Mouse (Mus musculus): ENCODE measurements around the gene Gtsf1. TPM values are rescaled to one million over a fixed set of nuclear protein-coding genes. Genes with fewer than 3 reads are reported as not detected.
A peak's percentile ranks its signal among the peaks of the same experiment; 100 is the strongest.

Gtsf1 gene
- not detected in 2 replicates for polyA plus RNA-seq (2014; fragmentation: Nextera tagmentation; extraction: Ambion mirVana)

DNA sequence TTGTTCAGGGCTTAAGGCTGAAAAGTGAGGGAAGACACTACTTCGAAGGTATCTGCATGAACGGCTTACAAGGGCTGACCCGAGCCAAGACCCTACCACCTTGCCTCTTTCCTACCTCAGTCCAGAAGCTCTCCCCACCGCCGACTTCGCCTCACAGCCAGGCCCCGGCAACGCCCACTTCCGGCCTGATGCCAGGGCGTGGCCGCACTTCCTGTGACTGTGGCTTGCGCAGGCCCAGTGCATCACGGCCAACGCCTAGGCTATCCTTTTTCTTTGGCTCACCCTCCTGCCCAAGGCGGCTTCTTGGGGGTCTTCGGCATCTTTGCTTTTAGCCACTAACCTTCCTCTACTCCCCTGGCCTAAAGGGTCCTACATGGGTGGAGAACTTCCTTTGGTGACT lies at the start of gene Gtsf1:
Gene Gtsf1 (minus strand): TSS at position 230 of the 400 bp plus-strand sequence.
- no peak for DNase-seq (ENCODE audit: low spot score)
- Histone ChIP-seq H3K4me3 (ENCODE audit: low read depth, low read length) (no peak within 1 kb of the TSS), H3K36me3 (ENCODE audit: control insufficient read depth, insufficient read depth, low read length) (no peaks in the 10 kb centered on the region), H3K27ac (ENCODE audit: low read depth) (no peak within 1 kb of the TSS), H3K4me1 (replicated peaks; ENCODE audit: control insufficient read depth, insufficient read depth, low read length) (no peaks in the 10 kb centered on the region), H3K4me2 (ENCODE audit: low read length) (no peak within 1 kb of the TSS), H3K9ac (ENCODE audit: low read length) (no peak within 1 kb of the TSS), H3K9me3 (ENCODE audit: control insufficient read depth, low read length) (no peaks in the 10 kb centered on the region), H3K27me3 (replicated peaks; ENCODE audit: control insufficient read depth, insufficient read depth, low read length) (no peaks in the 10 kb centered on the region)
- ATAC-seq (replicated peaks; ENCODE audit: low FRiP score, low TSS enrichment, low read depth), result no peak
- WGBS, result 91% methylated on average over 16 of the region's 16 CpGs

- ATAC-seq (replicated peaks; ENCODE audit: low FRiP score, low TSS enrichment, low read depth) (peak; percentile 82), DNase-seq (ENCODE audit: low spot score) (no peak)
- H3K9me3 ChIP-seq (ENCODE audit: control insufficient read depth, low read length), result no peaks in the 10 kb centered on the region
- no peaks in the 10 kb centered on the region for H3K36me3 ChIP-seq (ENCODE audit: control insufficient read depth, insufficient read depth, low read length)
- H3K27ac ChIP-seq (ENCODE audit: low read depth), result no peak overlapping the region
- 67% methylated on average over 1 of the region's 1 CpGs for WGBS
- H3K4me1 ChIP-seq (replicated peaks; ENCODE audit: control insufficient read depth, insufficient read depth, low read length), result no peaks in the 10 kb centered on the region
- H3K9ac ChIP-seq (ENCODE audit: low read length), result no peak overlapping the region
- no peak overlapping the region for H3K4me3 ChIP-seq (ENCODE audit: low read depth, low read length)
- no peaks in the 10 kb centered on the region for H3K27me3 ChIP-seq (replicated peaks; ENCODE audit: control insufficient read depth, insufficient read depth, low read length)
- no peak overlapping the region for H3K4me2 ChIP-seq (ENCODE audit: low read length)
These were observed 48.9 kb upstream of the Gtsf1 start for GRCm38 (mm10) chr15:103479080-103479606.

DNA sequence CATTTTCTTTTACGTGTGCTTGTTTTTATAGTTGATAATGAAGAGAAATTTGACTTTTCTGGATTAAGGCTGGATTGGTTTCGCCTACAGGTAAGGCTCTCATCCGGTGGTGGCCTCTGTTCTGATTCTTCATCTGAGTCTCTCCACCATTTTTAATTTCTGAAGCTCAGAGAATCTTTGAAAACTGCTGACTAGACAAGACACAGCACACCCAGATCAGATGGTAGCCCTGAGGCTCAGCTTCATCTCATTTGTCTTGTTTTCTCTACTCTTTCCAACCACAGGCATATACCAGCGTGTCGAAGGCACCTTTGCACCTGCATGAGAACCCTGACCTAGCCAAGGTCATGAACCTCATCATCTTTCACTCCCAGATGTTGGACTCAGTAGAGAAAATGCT lies 43.5 kb upstream of the Gtsf1 start:
- ATAC-seq (replicated peaks; ENCODE audit: low FRiP score, low TSS enrichment, low read depth) (no peak), DNase-seq (ENCODE audit: low spot score) (no peak)
- Histone ChIP-seq H3K4me3 (ENCODE audit: low read depth, low read length) (no peak overlapping the region), H3K4me2 (ENCODE audit: low read length) (no peak overlapping the region), H3K36me3 (ENCODE audit: control insufficient read depth, insufficient read depth, low read length) (no peaks in the 10 kb centered on the region), H3K27me3 (replicated peaks; ENCODE audit: control insufficient read depth, insufficient read depth, low read length) (no peaks in the 10 kb centered on the region), H3K4me1 (replicated peaks; ENCODE audit: control insufficient read depth, insufficient read depth, low read length) (peaks cover 4% of the 10 kb centered on the region; the same call in 1 of the 2 replicates), H3K27ac (ENCODE audit: low read depth) (no peak overlapping the region), H3K9me3 (ENCODE audit: control insufficient read depth, low read length) (no peaks in the 10 kb centered on the region), H3K9ac (ENCODE audit: low read length) (no peak overlapping the region)
- 84% methylated on average over 5 of the region's 5 CpGs for WGBS

DNA sequence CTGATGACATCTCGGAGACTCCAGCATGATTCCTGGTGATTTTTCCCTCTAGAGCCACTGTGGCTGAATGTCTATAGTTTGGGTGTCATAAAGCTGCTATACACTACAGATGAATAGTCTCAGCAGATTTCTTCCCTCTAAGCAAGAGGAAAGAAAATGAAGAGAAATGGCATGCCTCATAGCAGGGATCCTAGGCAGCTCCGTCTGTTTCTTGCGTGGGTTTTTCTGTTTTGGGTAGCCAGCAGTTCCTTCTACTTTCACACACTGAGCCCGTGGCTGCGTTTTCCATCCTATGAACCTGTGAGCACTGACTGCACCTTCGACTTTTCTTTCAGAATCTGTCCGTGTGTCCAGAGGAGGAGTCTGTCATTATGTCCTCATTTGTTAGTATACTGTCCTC lies 42.9 kb upstream of the Gtsf1 start:
- DNase-seq (ENCODE audit: low spot score) (no peak), ATAC-seq (replicated peaks; ENCODE audit: low FRiP score, low TSS enrichment, low read depth) (no peak)
- Histone ChIP-seq H3K4me2 (ENCODE audit: low read length) (no peak overlapping the region), H3K4me1 (replicated peaks; ENCODE audit: control insufficient read depth, insufficient read depth, low read length) (peaks cover 4% of the 10 kb centered on the region; the same call in 1 of the 2 replicates), H3K9ac (ENCODE audit: low read length) (no peak overlapping the region), H3K27ac (ENCODE audit: low read depth) (no peak overlapping the region), H3K4me3 (ENCODE audit: low read depth, low read length) (no peak overlapping the region), H3K27me3 (replicated peaks; ENCODE audit: control insufficient read depth, insufficient read depth, low read length) (no peaks in the 10 kb centered on the region), H3K9me3 (ENCODE audit: control insufficient read depth, low read length) (no peaks in the 10 kb centered on the region), H3K36me3 (ENCODE audit: control insufficient read depth, insufficient read depth, low read length) (no peaks in the 10 kb centered on the region)
- WGBS, result 86% methylated on average over 7 of the region's 7 CpGs

DNA sequence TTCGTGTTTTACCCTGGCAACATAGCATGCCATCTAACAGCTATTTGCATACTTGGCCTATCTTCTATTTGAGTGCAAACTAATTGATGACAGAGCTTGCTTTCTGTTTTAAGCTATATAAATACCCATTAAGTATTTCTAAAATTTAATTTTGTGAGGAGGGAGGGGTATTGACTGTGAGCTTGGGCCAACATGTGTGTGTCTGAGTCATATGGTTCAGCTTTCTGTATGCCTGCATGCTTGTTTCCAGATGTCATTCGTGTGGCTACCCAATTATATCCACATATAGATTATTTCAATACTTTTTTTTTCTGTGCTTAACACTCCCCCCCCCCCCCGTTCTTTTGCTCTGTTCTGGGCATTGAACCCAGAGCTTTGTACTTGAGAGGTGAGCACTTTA lies 42.0 kb upstream of the Gtsf1 start:
- Histone ChIP-seq H3K27ac (ENCODE audit: low read depth) (no peak overlapping the region), H3K4me1 (replicated peaks; ENCODE audit: control insufficient read depth, insufficient read depth, low read length) (peaks cover 4% of the 10 kb centered on the region; the same call in 1 of the 2 replicates), H3K36me3 (ENCODE audit: control insufficient read depth, insufficient read depth, low read length) (no peaks in the 10 kb centered on the region), H3K27me3 (replicated peaks; ENCODE audit: control insufficient read depth, insufficient read depth, low read length) (no peaks in the 10 kb centered on the region), H3K9ac (ENCODE audit: low read length) (no peak overlapping the region), H3K4me2 (ENCODE audit: low read length) (no peak overlapping the region), H3K4me3 (ENCODE audit: low read depth, low read length) (no peak overlapping the region), H3K9me3 (ENCODE audit: control insufficient read depth, low read length) (no peaks in the 10 kb centered on the region)
- 77% methylated on average over 3 of the region's 3 CpGs for WGBS
- DNase-seq (ENCODE audit: low spot score) (no peak), ATAC-seq (replicated peaks; ENCODE audit: low FRiP score, low TSS enrichment, low read depth) (no peak)

GRCm38 (mm10) chr15:103471488-103472194 lies 41.4 kb upstream of the Gtsf1 start:
- DNase-seq (ENCODE audit: low spot score) (no peak), ATAC-seq (replicated peaks; ENCODE audit: low FRiP score, low TSS enrichment, low read depth) (no peak)
- Histone ChIP-seq H3K4me3 (ENCODE audit: low read depth, low read length) (no peak overlapping the region), H3K27me3 (replicated peaks; ENCODE audit: control insufficient read depth, insufficient read depth, low read length) (no peaks in the 10 kb centered on the region), H3K36me3 (ENCODE audit: control insufficient read depth, insufficient read depth, low read length) (no peaks in the 10 kb centered on the region), H3K9me3 (ENCODE audit: control insufficient read depth, low read length) (no peaks in the 10 kb centered on the region), H3K4me1 (replicated peaks; ENCODE audit: control insufficient read depth, insufficient read depth, low read length) (peaks cover 4% of the 10 kb centered on the region; the same call in 1 of the 2 replicates), H3K9ac (ENCODE audit: low read length) (no peak overlapping the region), H3K27ac (ENCODE audit: low read depth) (no peak overlapping the region), H3K4me2 (ENCODE audit: low read length) (no peak overlapping the region)
- 79% methylated on average over 7 of the region's 7 CpGs for WGBS

DNA sequence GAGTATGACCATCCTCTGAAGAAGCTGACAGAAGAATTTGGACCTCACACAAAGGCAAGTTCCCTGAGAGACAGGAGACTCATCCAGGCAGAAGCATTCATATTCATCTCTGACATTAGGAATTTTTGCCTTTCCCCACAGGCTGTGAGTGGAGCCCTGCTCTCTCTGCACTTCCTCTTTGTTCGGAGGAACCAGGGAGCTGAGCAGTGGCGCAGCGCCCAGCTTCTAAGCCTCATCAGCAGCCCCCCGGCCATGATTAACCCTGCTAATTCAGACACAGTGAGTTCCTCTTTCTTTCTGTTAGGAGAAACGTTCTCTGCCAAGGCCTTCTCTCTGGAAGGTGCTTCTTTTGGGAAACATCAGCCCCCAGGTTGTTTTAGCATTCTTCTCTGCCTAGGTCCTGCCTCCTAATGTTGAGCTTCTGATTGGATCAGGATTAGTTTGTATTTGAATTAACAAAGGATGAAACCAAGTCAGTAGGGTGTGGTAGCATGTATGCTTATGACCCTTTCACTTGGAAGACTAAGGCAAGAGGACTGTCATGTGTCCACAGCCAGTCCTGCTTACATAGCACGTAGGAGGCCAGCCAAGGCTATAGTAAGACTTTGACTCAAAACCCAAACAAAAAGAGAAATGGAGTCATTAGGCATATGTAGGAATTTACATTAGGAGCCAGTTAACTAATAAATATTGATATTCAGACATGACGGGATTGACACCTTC lies 32.4 kb upstream of the Gtsf1 start:
- H3K9me3 ChIP-seq (ENCODE audit: control insufficient read depth, low read length), result no peaks in the 10 kb centered on the region
- no peaks in the 10 kb centered on the region for H3K4me1 ChIP-seq (replicated peaks; ENCODE audit: control insufficient read depth, insufficient read depth, low read length)
- H3K4me3 ChIP-seq (ENCODE audit: low read depth, low read length), result no peak overlapping the region
- ATAC-seq (replicated peaks; ENCODE audit: low FRiP score, low TSS enrichment, low read depth) (no peak), DNase-seq (ENCODE audit: low spot score) (no peak)
- WGBS, result 54% methylated on average over 7 of the region's 7 CpGs
- H3K36me3 ChIP-seq (ENCODE audit: control insufficient read depth, insufficient read depth, low read length), result no peaks in the 10 kb centered on the region
- no peaks in the 10 kb centered on the region for H3K27me3 ChIP-seq (replicated peaks; ENCODE audit: control insufficient read depth, insufficient read depth, low read length)
- H3K9ac ChIP-seq (ENCODE audit: low read length), result no peak overlapping the region
- no peak overlapping the region for H3K4me2 ChIP-seq (ENCODE audit: low read length)
- H3K27ac ChIP-seq (ENCODE audit: low read depth), result no peak overlapping the region

- no peak overlapping the region for H3K4me3 ChIP-seq (ENCODE audit: low read depth, low read length)
- no peaks in the 10 kb centered on the region for H3K9me3 ChIP-seq (ENCODE audit: control insufficient read depth, low read length)
- no peaks in the 10 kb centered on the region for H3K27me3 ChIP-seq (replicated peaks; ENCODE audit: control insufficient read depth, insufficient read depth, low read length)
- DNase-seq (ENCODE audit: low spot score), result no peak
- H3K4me1 ChIP-seq (replicated peaks; ENCODE audit: control insufficient read depth, insufficient read depth, low read length), result no peaks in the 10 kb centered on the region
- 75% methylated on average over 6 of the region's 6 CpGs for WGBS
- H3K27ac ChIP-seq (ENCODE audit: low read depth), result no peak overlapping the region
- no peaks in the 10 kb centered on the region for H3K36me3 ChIP-seq (ENCODE audit: control insufficient read depth, insufficient read depth, low read length)
- no peak for ATAC-seq (replicated peaks; ENCODE audit: low FRiP score, low TSS enrichment, low read depth)
- no peak overlapping the region for H3K9ac ChIP-seq (ENCODE audit: low read length)
- H3K4me2 ChIP-seq (ENCODE audit: low read length), result no peak overlapping the region
These were observed 24.2 kb upstream of the Gtsf1 start for GRCm38 (mm10) chr15:103454449-103454848.

All from intestine, embryonic 14.5 days (tissue).